Mouse (Mus musculus): ENCODE measurements around the gene Trub2. TPM values are rescaled to one million over a fixed set of nuclear protein-coding genes. Genes with fewer than 3 reads are reported as not detected.

The Trub2 gene
- total and polyA plus RNA-seq, 3 experiments: 24.4 to 34.0 (median 32.5) TPM

GRCm38 (mm10) chr2:29826926-29827708, 38.8 kb upstream of the Trub2 start:
- Histone ChIP-seq H3K9ac (ENCODE audit: low read depth, low read length) (peak overlapping the region; percentile 75), H3K4me1 (ENCODE audit: control insufficient read depth, insufficient read depth, low read length) (peaks cover 3% of the 10 kb centered on the region), H3K27me3 (ENCODE audit: control insufficient read depth, insufficient read depth, low read length) (no peaks in the 10 kb centered on the region), H3K4me3 (peak overlapping the region; percentile 92), H3K36me3 (ENCODE audit: control insufficient read depth, insufficient read depth, low read length) (no peaks in the 10 kb centered on the region), H3K79me2 (replicated peaks; ENCODE audit: control insufficient read depth, insufficient read depth, low read length) (peaks cover 14% of the 10 kb centered on the region), H3K27ac (peak overlapping the region; percentile 90)
- peak; percentile 95 to 97 for DNase-seq
- TF ChIP-seq CTCF (IDR thresholded peaks at IDR 0.05) (no peak), EP300 (IDR thresholded peaks at IDR 0.05; ENCODE audit: insufficient read depth, low read depth, low read length) (peak; percentile 60; the same call in 1 of the 2 replicates), POLR2A (IDR thresholded peaks at IDR 0.05; ENCODE audit: insufficient read depth, low read depth, low read length) (peak; percentile 66)
- intact Hi-C loops (cut with DNase I): loop anchor here (2.0 to 10.0 kb wide), 4 partner anchors 24 to 138 kb away; partner anchors contain the start of genes Coq4, Slc27a4 and Sptan1
- under 1% methylated on average over 48 of the region's 48 CpGs for WGBS

GRCm38 (mm10) chr2:29826318-29826925, 38.1 kb upstream of the Trub2 start:
- H3K27ac ChIP-seq: peak overlapping the region; percentile 90
- peak overlapping the region; percentile 67 for H3K9ac ChIP-seq (ENCODE audit: low read depth, low read length)
- H3K4me1 ChIP-seq (ENCODE audit: control insufficient read depth, insufficient read depth, low read length): peaks cover 3% of the 10 kb centered on the region
- DNase-seq: no peak
- TF ChIP-seq CTCF (IDR thresholded peaks at IDR 0.05) (no peak), EP300 (IDR thresholded peaks at IDR 0.05; ENCODE audit: insufficient read depth, low read depth, low read length) (no peak), POLR2A (IDR thresholded peaks at IDR 0.05; ENCODE audit: insufficient read depth, low read depth, low read length) (no peak)
- H3K4me3 ChIP-seq: peak overlapping the region; percentile 92
- H3K79me2 ChIP-seq (replicated peaks; ENCODE audit: control insufficient read depth, insufficient read depth, low read length): peaks cover 14% of the 10 kb centered on the region
- 9% methylated on average over 11 of the region's 11 CpGs for WGBS
- intact Hi-C loops (cut with DNase I): loop anchor here (2.0 to 10.0 kb wide), 4 partner anchors 24 to 138 kb away; partner anchors contain the start of genes Coq4, Slc27a4 and Sptan1
- H3K27me3 ChIP-seq (ENCODE audit: control insufficient read depth, insufficient read depth, low read length): no peaks in the 10 kb centered on the region
- H3K36me3 ChIP-seq (ENCODE audit: control insufficient read depth, insufficient read depth, low read length): no peaks in the 10 kb centered on the region

- TF ChIP-seq EP300 (IDR thresholded peaks at IDR 0.05; ENCODE audit: insufficient read depth, low read depth, low read length): no peak
- no peak; the same call in 1 of the 2 replicates for TF ChIP-seq POLR2A (IDR thresholded peaks at IDR 0.05; ENCODE audit: insufficient read depth, low read depth, low read length)
- TF ChIP-seq CTCF (IDR thresholded peaks at IDR 0.05): no peak
- peak within 1 kb of the TSS; percentile 81 for H3K27ac ChIP-seq
- H3K4me3 ChIP-seq: peak within 1 kb of the TSS; percentile 55
- H3K4me1 ChIP-seq (ENCODE audit: control insufficient read depth, insufficient read depth, low read length): peaks cover 7% of the 10 kb centered on the region
- H3K9ac ChIP-seq (ENCODE audit: low read depth, low read length): peak within 1 kb of the TSS; percentile 73
- DNase-seq: peak; percentile 73 to 75
- no peaks in the 10 kb centered on the region for H3K27me3 ChIP-seq (ENCODE audit: control insufficient read depth, insufficient read depth, low read length)
- whole genome bisulfite sequencing: under 1% methylated on average over 35 of the region's 35 CpGs
- H3K79me2 ChIP-seq (replicated peaks; ENCODE audit: control insufficient read depth, insufficient read depth, low read length): no peaks in the 10 kb centered on the region
- no peaks in the 10 kb centered on the region for H3K36me3 ChIP-seq (ENCODE audit: control insufficient read depth, insufficient read depth, low read length)
- intact Hi-C loops (cut with DNase I): loop anchor here (10.0 kb wide), 1 partner anchor 145 kb away; the partner anchor contains the start of gene Sptan1
Measured at GRCm38 (mm10) chr2:29820025-29820817, 31.9 kb upstream of the Trub2 start, which contains the start of gene Urm1. Gene Urm1, plus strand, starts transcription at chr2:29820075.

GRCm38 (mm10) chr2:29819363-29819762, 31.1 kb upstream of the Trub2 start:
- no peak for DNase-seq
- no peaks in the 10 kb centered on the region for H3K36me3 ChIP-seq (ENCODE audit: control insufficient read depth, insufficient read depth, low read length)
- H3K27me3 ChIP-seq (ENCODE audit: control insufficient read depth, insufficient read depth, low read length): no peaks in the 10 kb centered on the region
- H3K4me1 ChIP-seq (ENCODE audit: control insufficient read depth, insufficient read depth, low read length): peaks cover 7% of the 10 kb centered on the region
- H3K27ac ChIP-seq: no peak overlapping the region
- TF ChIP-seq CTCF (IDR thresholded peaks at IDR 0.05): no peak
- TF ChIP-seq POLR2A (IDR thresholded peaks at IDR 0.05; ENCODE audit: insufficient read depth, low read depth, low read length): no peak
- TF ChIP-seq EP300 (IDR thresholded peaks at IDR 0.05; ENCODE audit: insufficient read depth, low read depth, low read length): no peak
- 28% methylated on average over 2 of the region's 2 CpGs for WGBS
- no peak overlapping the region for H3K4me3 ChIP-seq
- intact Hi-C loops (cut with DNase I): loop anchor here (2.0 to 5.0 kb wide), 2 partner anchors 55 to 88 kb away; no protein-coding TSS in a partner anchor
- no peak overlapping the region for H3K9ac ChIP-seq (ENCODE audit: low read depth, low read length)
- no peaks in the 10 kb centered on the region for H3K79me2 ChIP-seq (replicated peaks; ENCODE audit: control insufficient read depth, insufficient read depth, low read length)

GRCm38 (mm10) chr2:29817426-29818232, 29.3 kb upstream of the Trub2 start:
- TF ChIP-seq CTCF (IDR thresholded peaks at IDR 0.05) (peak; percentile 90), POLR2A (IDR thresholded peaks at IDR 0.05; ENCODE audit: insufficient read depth, low read depth, low read length) (no peak), EP300 (IDR thresholded peaks at IDR 0.05; ENCODE audit: insufficient read depth, low read depth, low read length) (peak; percentile 69; the same call in 1 of the 2 replicates)
- peaks cover 7% of the 10 kb centered on the region for H3K4me1 ChIP-seq (ENCODE audit: control insufficient read depth, insufficient read depth, low read length)
- no peaks in the 10 kb centered on the region for H3K27me3 ChIP-seq (ENCODE audit: control insufficient read depth, insufficient read depth, low read length)
- DNase-seq: peak; percentile 79 to 86
- no peak overlapping the region for H3K9ac ChIP-seq (ENCODE audit: low read depth, low read length)
- H3K36me3 ChIP-seq (ENCODE audit: control insufficient read depth, insufficient read depth, low read length): no peaks in the 10 kb centered on the region
- no peak overlapping the region for H3K4me3 ChIP-seq
- WGBS: 33% methylated on average over 8 of the region's 8 CpGs
- no peak overlapping the region for H3K27ac ChIP-seq
- no peaks in the 10 kb centered on the region for H3K79me2 ChIP-seq (replicated peaks; ENCODE audit: control insufficient read depth, insufficient read depth, low read length)
- intact Hi-C loops (cut with DNase I): loop anchor here (2.0 to 5.0 kb wide), 3 partner anchors 41 to 90 kb away; no protein-coding TSS in a partner anchor
